Mouse (Mus musculus): Measurements from ENCODE around the gene Ociad1. TPM values are rescaled to one million over a fixed set of nuclear protein-coding genes. Genes with fewer than 3 reads are reported as not detected.

Gene Ociad1
- 142 and 160 TPM in 2 replicates for polyA plus RNA-seq (2014; fragmentation: Nextera tagmentation; extraction: Ambion mirVana)

DNA sequence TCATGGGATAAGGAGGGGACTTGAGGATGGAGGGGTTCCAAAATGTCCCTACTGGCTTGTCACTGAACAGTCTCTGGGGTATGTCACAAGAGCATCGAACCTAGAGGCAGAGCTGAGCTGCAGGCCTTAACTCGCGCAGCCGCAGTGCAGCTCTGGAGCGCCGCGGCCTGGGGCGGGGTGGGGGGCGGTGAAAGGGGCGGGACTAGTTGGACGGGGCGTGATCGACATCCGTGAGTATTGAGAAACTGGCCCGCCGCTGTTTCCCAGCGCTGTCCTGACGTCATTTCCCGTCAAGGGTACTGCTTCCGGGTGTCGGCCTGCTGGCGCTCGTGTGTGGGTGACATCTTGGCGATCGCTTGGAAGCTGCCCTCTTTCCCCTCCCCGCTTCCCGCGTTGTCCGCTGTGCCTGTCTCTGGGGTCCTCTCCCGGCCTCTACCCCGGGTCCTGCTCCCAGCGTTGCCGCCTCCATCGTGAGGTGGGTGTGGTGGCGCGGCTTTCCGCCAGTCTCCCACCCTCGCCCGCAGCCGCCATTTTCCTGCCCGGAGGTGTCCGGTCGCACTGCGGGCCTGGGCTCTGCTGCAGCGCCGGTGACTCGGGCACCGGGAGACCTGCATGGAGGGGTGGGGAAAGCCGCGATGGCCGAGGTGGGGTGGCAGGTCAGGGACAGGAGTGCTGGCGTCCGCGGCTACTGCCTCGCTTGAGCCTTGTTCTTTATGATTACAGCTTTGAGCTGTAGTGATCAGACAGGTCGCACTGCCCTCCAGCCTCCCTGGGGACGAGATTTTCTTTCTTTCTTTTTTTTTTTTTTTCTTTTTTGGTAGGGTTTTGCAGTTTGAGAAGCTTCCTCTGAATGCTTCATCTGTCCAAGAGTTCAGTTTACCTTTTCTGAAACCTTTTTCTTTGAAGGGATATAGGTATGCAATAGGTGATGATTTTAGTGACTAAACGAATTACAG is at the start of gene Ociad1:
Ociad1 (plus strand) TSS at position 283 of the 956 bp plus-strand sequence.
- Histone ChIP-seq H3K4me1 (ENCODE audit: control insufficient read depth in 2 of 2, insufficient read depth in 2 of 2, low read length in 2 of 2) (peaks cover 0 to 9% of the 10 kb centered on the region in 2 experiments; a peak in 3 of 4 replicates), H3K4me2 (ENCODE audit: low read length) (peak within 1 kb of the TSS; percentile 78), H3K9me3 (ENCODE audit: control insufficient read depth, low read length) (no peaks in the 10 kb centered on the region), H3K4me3 (ENCODE audit: control insufficient read depth in 1 of 2, insufficient read depth in 1 of 2, low read depth in 1 of 2, low read length in 2 of 2) (peak within 1 kb of the TSS; percentile 85 to 99), H3K27ac (replicated peaks in 1 of 2; ENCODE audit: control insufficient read depth in 1 of 2, insufficient read depth in 1 of 2, low read depth in 2 of 2, low read length in 2 of 2) (peak within 1 kb of the TSS; percentile 95 to 97), H3K36me3 (ENCODE audit: control insufficient read depth, insufficient read depth, low read length) (peaks cover 28% of the 10 kb centered on the region), H3K9ac (ENCODE audit: low read length) (peak within 1 kb of the TSS; percentile 96), H3K27me3 (ENCODE audit: control insufficient read depth, insufficient read depth, low read length) (no peaks in the 10 kb centered on the region)
- WGBS = under 1% methylated on average over 53 of the region's 58 CpGs
- ATAC-seq (ENCODE audit: insufficient number of reproducible peaks, insufficient read depth, low FRiP score, low read depth) = peak; percentile 98

- ATAC-seq (ENCODE audit: insufficient number of reproducible peaks, insufficient read depth, low FRiP score, low read depth) = no peak
- peaks cover 6 to 24% of the 10 kb centered on the region in 2 experiments; a peak in 3 of 4 replicates for H3K4me1 ChIP-seq (ENCODE audit: control insufficient read depth in 2 of 2, insufficient read depth in 2 of 2, low read length in 2 of 2)
- H3K27ac ChIP-seq (replicated peaks in 1 of 2; ENCODE audit: control insufficient read depth in 1 of 2, insufficient read depth in 1 of 2, low read depth in 2 of 2, low read length in 2 of 2) = no peak overlapping the region
- H3K27me3 ChIP-seq (ENCODE audit: control insufficient read depth, insufficient read depth, low read length) = no peaks in the 10 kb centered on the region
- H3K9me3 ChIP-seq (ENCODE audit: control insufficient read depth, low read length) = no peaks in the 10 kb centered on the region
- WGBS = 59% methylated on average over 13 of the region's 13 CpGs
- no peak overlapping the region for H3K4me2 ChIP-seq (ENCODE audit: low read length)
- no peaks in the 10 kb centered on the region for H3K36me3 ChIP-seq (ENCODE audit: control insufficient read depth, insufficient read depth, low read length)
- no peak overlapping the region for H3K9ac ChIP-seq (ENCODE audit: low read length)
- no peak overlapping the region for H3K4me3 ChIP-seq (ENCODE audit: control insufficient read depth in 1 of 2, insufficient read depth in 1 of 2, low read depth in 1 of 2, low read length in 2 of 2)
Measured at GRCm38 (mm10) chr5:73244403-73244802, 48.2 kb upstream of the Ociad1 start.

DNA sequence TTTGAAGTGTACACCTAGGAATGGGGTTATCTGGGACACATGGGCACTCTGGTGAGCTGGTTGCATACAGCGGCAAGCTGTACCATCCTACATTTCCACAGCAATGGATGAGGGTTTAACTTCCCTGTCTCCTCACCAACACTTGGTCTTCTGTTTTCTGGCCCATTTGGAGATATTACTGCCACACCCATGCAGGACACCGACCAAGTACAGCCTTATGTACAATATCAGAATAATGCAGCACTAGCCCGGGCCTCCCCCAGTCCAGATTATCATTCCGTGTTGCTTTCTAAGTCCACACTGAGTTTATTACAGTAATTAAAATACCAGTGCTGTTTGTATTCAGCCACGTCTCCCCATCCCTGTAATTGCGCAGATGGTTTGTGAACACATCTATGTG is 46.2 kb upstream of the Ociad1 start:
- ATAC-seq (ENCODE audit: insufficient number of reproducible peaks, insufficient read depth, low FRiP score, low read depth) = no peak
- Histone ChIP-seq H3K27me3 (ENCODE audit: control insufficient read depth, insufficient read depth, low read length) (no peaks in the 10 kb centered on the region), H3K9me3 (ENCODE audit: control insufficient read depth, low read length) (no peaks in the 10 kb centered on the region), H3K4me1 (ENCODE audit: control insufficient read depth in 2 of 2, insufficient read depth in 2 of 2, low read length in 2 of 2) (peaks cover 12 to 33% of the 10 kb centered on the region in 2 experiments), H3K9ac (ENCODE audit: low read length) (no peak overlapping the region), H3K4me2 (ENCODE audit: low read length) (no peak overlapping the region), H3K27ac (replicated peaks in 1 of 2; ENCODE audit: control insufficient read depth in 1 of 2, insufficient read depth in 1 of 2, low read depth in 2 of 2, low read length in 2 of 2) (no peak overlapping the region), H3K4me3 (ENCODE audit: control insufficient read depth in 1 of 2, insufficient read depth in 1 of 2, low read depth in 1 of 2, low read length in 2 of 2) (no peak overlapping the region), H3K36me3 (ENCODE audit: control insufficient read depth, insufficient read depth, low read length) (no peaks in the 10 kb centered on the region)
- 87% methylated on average over 6 of the region's 6 CpGs for WGBS

DNA sequence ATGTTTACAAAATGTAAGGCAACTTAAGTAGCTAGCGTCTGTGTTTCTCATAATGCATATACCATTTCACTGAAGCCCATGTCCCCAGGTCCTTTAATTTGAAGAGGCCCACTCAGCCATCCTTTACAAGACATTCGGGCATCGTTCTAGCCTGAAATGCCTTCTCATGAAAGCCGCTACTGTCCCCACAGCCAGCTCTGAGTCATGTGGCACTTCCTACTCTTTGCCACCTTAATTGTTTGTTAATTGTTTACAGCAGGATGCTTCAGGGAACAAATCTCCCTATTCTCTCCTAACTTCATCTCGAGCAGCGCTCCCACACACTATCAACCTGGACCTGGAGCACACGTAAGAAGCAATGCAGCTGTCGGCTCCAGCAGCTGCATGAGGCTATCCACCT is 44.4 kb upstream of the Ociad1 start:
- no peak overlapping the region for H3K9ac ChIP-seq (ENCODE audit: low read length)
- H3K36me3 ChIP-seq (ENCODE audit: control insufficient read depth, insufficient read depth, low read length) = no peaks in the 10 kb centered on the region
- H3K4me3 ChIP-seq (ENCODE audit: control insufficient read depth in 1 of 2, insufficient read depth in 1 of 2, low read depth in 1 of 2, low read length in 2 of 2) = no peak overlapping the region
- H3K4me1 ChIP-seq (ENCODE audit: control insufficient read depth in 2 of 2, insufficient read depth in 2 of 2, low read length in 2 of 2) = peaks cover 15 to 34% of the 10 kb centered on the region in 2 experiments
- no peak overlapping the region for H3K4me2 ChIP-seq (ENCODE audit: low read length)
- ATAC-seq (ENCODE audit: insufficient number of reproducible peaks, insufficient read depth, low FRiP score, low read depth) = no peak
- 74% methylated on average over 8 of the region's 8 CpGs for WGBS
- no peaks in the 10 kb centered on the region for H3K9me3 ChIP-seq (ENCODE audit: control insufficient read depth, low read length)
- H3K27ac ChIP-seq (replicated peaks in 1 of 2; ENCODE audit: control insufficient read depth in 1 of 2, insufficient read depth in 1 of 2, low read depth in 2 of 2, low read length in 2 of 2) = no peak overlapping the region
- no peaks in the 10 kb centered on the region for H3K27me3 ChIP-seq (ENCODE audit: control insufficient read depth, insufficient read depth, low read length)

DNA sequence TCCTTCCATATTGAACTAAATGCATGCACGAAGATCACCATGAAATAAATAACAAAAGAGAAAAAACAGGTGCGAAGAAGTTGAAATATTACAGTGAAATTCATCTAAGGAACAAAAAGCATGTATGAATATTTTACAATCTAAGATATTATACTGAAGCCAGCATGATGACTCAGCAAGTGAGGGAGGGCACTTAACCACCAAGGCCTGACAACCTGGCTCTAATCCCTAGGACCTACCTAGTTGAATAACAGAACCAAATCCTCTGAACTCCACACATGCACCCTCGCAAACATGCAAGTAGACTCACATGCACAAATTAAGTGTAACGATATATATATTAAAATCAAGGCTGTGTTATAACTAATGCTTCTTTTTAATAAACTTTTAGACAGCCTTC is 43.2 kb upstream of the Ociad1 start:
- no peaks in the 10 kb centered on the region for H3K36me3 ChIP-seq (ENCODE audit: control insufficient read depth, insufficient read depth, low read length)
- H3K9ac ChIP-seq (ENCODE audit: low read length) = no peak overlapping the region
- H3K4me2 ChIP-seq (ENCODE audit: low read length) = no peak overlapping the region
- 0 out of 4 replicates have a peak overlapping the region, but pooled peaks of 1 of the 2 experiments have one; percentile 7 for H3K27ac ChIP-seq (replicated peaks in 1 of 2; ENCODE audit: control insufficient read depth in 1 of 2, insufficient read depth in 1 of 2, low read depth in 2 of 2, low read length in 2 of 2)
- no peak for ATAC-seq (ENCODE audit: insufficient number of reproducible peaks, insufficient read depth, low FRiP score, low read depth)
- H3K27me3 ChIP-seq (ENCODE audit: control insufficient read depth, insufficient read depth, low read length) = no peaks in the 10 kb centered on the region
- WGBS = 94% methylated on average over 4 of the region's 4 CpGs
- H3K4me1 ChIP-seq (ENCODE audit: control insufficient read depth in 2 of 2, insufficient read depth in 2 of 2, low read length in 2 of 2) = peaks cover 15 to 45% of the 10 kb centered on the region in 2 experiments
- H3K9me3 ChIP-seq (ENCODE audit: control insufficient read depth, low read length) = no peaks in the 10 kb centered on the region
- no peak overlapping the region for H3K4me3 ChIP-seq (ENCODE audit: control insufficient read depth in 1 of 2, insufficient read depth in 1 of 2, low read depth in 1 of 2, low read length in 2 of 2)

DNA sequence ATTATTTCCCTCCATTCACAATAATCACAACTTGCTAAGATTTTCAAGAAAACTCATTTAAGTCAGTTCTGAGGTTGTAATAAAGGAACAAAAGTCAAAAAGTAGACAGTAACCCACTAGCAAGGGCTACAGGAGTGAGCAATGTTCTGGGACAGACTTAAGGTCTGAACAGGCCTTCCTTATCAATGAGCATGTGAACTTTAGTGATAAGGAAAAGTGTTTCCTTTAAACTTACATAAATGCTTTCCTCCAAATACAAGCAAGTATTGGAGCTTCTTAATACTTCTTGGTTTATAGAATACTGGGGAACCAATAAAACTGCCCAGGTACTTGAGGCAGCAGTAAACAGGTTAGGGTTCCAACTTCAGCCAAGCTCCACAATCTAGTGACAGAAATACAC is 39.8 kb upstream of the Ociad1 start:
- peaks cover 16 to 46% of the 10 kb centered on the region in 2 experiments for H3K4me1 ChIP-seq (ENCODE audit: control insufficient read depth in 2 of 2, insufficient read depth in 2 of 2, low read length in 2 of 2)
- peak overlapping the region; percentile 34 for H3K4me2 ChIP-seq (ENCODE audit: low read length)
- no peak for ATAC-seq (ENCODE audit: insufficient number of reproducible peaks, insufficient read depth, low FRiP score, low read depth)
- H3K27ac ChIP-seq (replicated peaks in 1 of 2; ENCODE audit: control insufficient read depth in 1 of 2, insufficient read depth in 1 of 2, low read depth in 2 of 2, low read length in 2 of 2) = peak overlapping the region in 1 of 2 experiments; percentile 30; a peak in 1 of 4 replicates
- no peak overlapping the region for H3K4me3 ChIP-seq (ENCODE audit: control insufficient read depth in 1 of 2, insufficient read depth in 1 of 2, low read depth in 1 of 2, low read length in 2 of 2)
- no peaks in the 10 kb centered on the region for H3K9me3 ChIP-seq (ENCODE audit: control insufficient read depth, low read length)
- H3K27me3 ChIP-seq (ENCODE audit: control insufficient read depth, insufficient read depth, low read length) = no peaks in the 10 kb centered on the region
- 0 out of 2 replicates have a peak overlapping the region, but pooled peaks have one; percentile 3 for H3K9ac ChIP-seq (ENCODE audit: low read length)
- no peaks in the 10 kb centered on the region for H3K36me3 ChIP-seq (ENCODE audit: control insufficient read depth, insufficient read depth, low read length)

GRCm38 (mm10) chr5:73254660-73255059 is 37.9 kb upstream of the Ociad1 start:
- Histone ChIP-seq H3K4me3 (ENCODE audit: control insufficient read depth in 1 of 2, insufficient read depth in 1 of 2, low read depth in 1 of 2, low read length in 2 of 2) (peak overlapping the region; percentile 93 to 96; a peak in 3 of 4 replicates), H3K4me1 (ENCODE audit: control insufficient read depth in 2 of 2, insufficient read depth in 2 of 2, low read length in 2 of 2) (peaks cover 16 to 38% of the 10 kb centered on the region in 2 experiments), H3K4me2 (ENCODE audit: low read length) (peak overlapping the region; percentile 84), H3K9ac (ENCODE audit: low read length) (peak overlapping the region; percentile 96), H3K27me3 (ENCODE audit: control insufficient read depth, insufficient read depth, low read length) (no peaks in the 10 kb centered on the region), H3K36me3 (ENCODE audit: control insufficient read depth, insufficient read depth, low read length) (no peaks in the 10 kb centered on the region), H3K9me3 (ENCODE audit: control insufficient read depth, low read length) (no peaks in the 10 kb centered on the region), H3K27ac (replicated peaks in 1 of 2; ENCODE audit: control insufficient read depth in 1 of 2, insufficient read depth in 1 of 2, low read depth in 2 of 2, low read length in 2 of 2) (peak overlapping the region in 1 of 2 experiments; percentile 94; a peak in 2 of 4 replicates)
- WGBS = 20% methylated on average over 5 of the region's 5 CpGs
- no peak for ATAC-seq (ENCODE audit: insufficient number of reproducible peaks, insufficient read depth, low FRiP score, low read depth)
